30 mouse cellular contexts compared by ENCODE assay signal in genomic region chr13:53648353-53648752, GRCm38 (mm10).
"Had no signal": no experiment of that assay in that cellular context is flagged by ENCODE, and none has a peak within 500 bp of the region (broad histone marks: within the 10 kb centered on the region; RNA-seq: fewer than 3 reads in every experiment).

No protein-coding gene starts in this region.

- H3K4me1 ChIP-seq: limb, embryonic 10.5 days; limb, embryonic 12.5 days; limb, embryonic 15.5 days; liver, embryonic 12.5 days; liver, embryonic 13.5 days; liver, embryonic 15.5 days; lung, embryonic 15.5 days; megakaryocyte, embryonic 14.5 days; midbrain, embryonic 12.5 days; midbrain, embryonic 13.5 days; midbrain, embryonic 15.5 days had no signal

- H3K27me3 ChIP-seq: limb, embryonic 12.5 days; limb, embryonic 13.5 days; limb, embryonic 15.5 days; liver, embryonic 12.5 days; liver, embryonic 13.5 days; liver, embryonic 15.5 days; lung, embryonic 15.5 days; midbrain, embryonic 15.5 days had no signal

- DNase-seq: left cerebral cortex, postnatal 4 days; liver; liver, embryonic 13.5 days; liver, postnatal 0 days; lung, adult 18-20 months; lung, adult 2 months; lung, embryonic 14.5 days; lung, postnatal 10 days; lung, postnatal 14 days; lung, postnatal 36 days; lung, postnatal 4 days; midbrain, embryonic 14.5 days had no signal

- ATAC-seq: liver, embryonic 12.5 days; liver, postnatal 0 days; lung, postnatal 0 days; midbrain, embryonic 13.5 days; midbrain, embryonic 15.5 days; midbrain, embryonic 16.5 days had no signal

- H3K9me3 ChIP-seq: limb, embryonic 10.5 days; limb, embryonic 12.5 days; limb, embryonic 15.5 days; liver, embryonic 12.5 days; liver, embryonic 13.5 days; liver, embryonic 15.5 days; lung, embryonic 15.5 days; midbrain, embryonic 10.5 days; midbrain, embryonic 12.5 days; midbrain, embryonic 13.5 days; midbrain, embryonic 15.5 days had no signal

- H3K36me3 ChIP-seq: limb, embryonic 10.5 days; limb, embryonic 12.5 days; limb, embryonic 13.5 days; limb, embryonic 15.5 days; liver, embryonic 12.5 days; liver, embryonic 13.5 days; liver, embryonic 15.5 days; lung, embryonic 15.5 days; midbrain, embryonic 10.5 days; midbrain, embryonic 12.5 days; midbrain, embryonic 13.5 days; midbrain, embryonic 15.5 days had no signal

- H3K4me3 ChIP-seq: left cerebral cortex, adult 2 months; limb, embryonic 10.5 days; limb, embryonic 12.5 days; limb, embryonic 13.5 days; limb, embryonic 15.5 days; liver, embryonic 12.5 days; liver, embryonic 13.5 days; liver, embryonic 15.5 days; lung, embryonic 15.5 days; megakaryocyte, embryonic 14.5 days; midbrain, embryonic 10.5 days; midbrain, embryonic 12.5 days; midbrain, embryonic 13.5 days; midbrain, embryonic 15.5 days; myocyte had no signal

- H3K27ac ChIP-seq: left cerebral cortex, adult 2 months; limb, embryonic 10.5 days; limb, embryonic 12.5 days; limb, embryonic 13.5 days; limb, embryonic 15.5 days; liver, embryonic 12.5 days; liver, embryonic 13.5 days; liver, embryonic 14.5 days; liver, embryonic 15.5 days; lung, embryonic 15.5 days; macrophage; midbrain, embryonic 10.5 days; midbrain, embryonic 12.5 days; midbrain, embryonic 13.5 days; midbrain, embryonic 15.5 days had no signal
